Mouse (Mus musculus) embryo, embryonic 9.5 days (tissue): ENCODE measurements around the gene Fgfr3.

ENCODE experiments used
- DNase-seq: peaks from one replicate; pipeline ENCODE4 v3.0.0-alpha.2; 2017; ENCODE audit errors: extremely low spot score

Gene Fgfr3

DNA sequence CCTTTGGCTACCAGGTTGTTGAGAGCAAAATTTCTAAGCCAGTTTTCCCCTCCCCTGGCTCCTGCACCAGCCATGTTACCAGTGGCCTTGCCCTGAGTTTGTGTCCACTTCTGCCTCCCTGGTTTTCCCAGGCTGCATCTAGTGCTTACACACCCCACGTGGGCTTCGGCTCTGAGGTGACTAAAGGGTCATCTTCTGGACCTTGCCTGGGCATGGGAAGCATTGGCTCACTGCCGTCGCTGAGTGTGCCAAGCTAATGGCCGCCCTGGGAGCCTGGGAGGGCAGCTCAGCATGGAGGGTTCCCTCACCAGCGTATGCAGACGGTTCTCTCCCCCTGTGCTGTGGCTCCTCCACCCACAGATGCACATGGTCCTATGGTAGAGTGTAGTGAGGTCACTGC, 7.4 kb downstream of the Fgfr3 start:
- no peak for DNase-seq

DNA sequence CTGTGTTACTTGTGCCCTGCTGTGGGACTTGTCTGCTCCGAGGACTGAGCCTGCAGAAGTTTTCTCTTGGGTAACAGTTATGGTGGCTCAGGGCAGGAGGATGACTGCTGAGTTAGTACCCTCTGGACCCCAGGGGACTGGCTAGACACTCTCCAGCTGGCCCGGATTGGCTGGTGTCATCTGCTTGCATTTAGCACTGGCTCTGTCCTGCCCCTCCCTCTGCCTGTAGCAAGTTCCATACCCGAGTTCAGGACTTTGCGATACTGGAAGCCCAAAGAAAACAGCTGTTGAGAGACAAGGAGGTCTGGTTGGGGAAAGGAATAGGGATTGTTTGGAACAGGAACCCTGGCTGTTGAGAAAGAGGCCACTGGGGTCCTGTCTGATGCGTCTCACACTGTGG, 9.0 kb downstream of the Fgfr3 start:
- no peak for DNase-seq

DNA sequence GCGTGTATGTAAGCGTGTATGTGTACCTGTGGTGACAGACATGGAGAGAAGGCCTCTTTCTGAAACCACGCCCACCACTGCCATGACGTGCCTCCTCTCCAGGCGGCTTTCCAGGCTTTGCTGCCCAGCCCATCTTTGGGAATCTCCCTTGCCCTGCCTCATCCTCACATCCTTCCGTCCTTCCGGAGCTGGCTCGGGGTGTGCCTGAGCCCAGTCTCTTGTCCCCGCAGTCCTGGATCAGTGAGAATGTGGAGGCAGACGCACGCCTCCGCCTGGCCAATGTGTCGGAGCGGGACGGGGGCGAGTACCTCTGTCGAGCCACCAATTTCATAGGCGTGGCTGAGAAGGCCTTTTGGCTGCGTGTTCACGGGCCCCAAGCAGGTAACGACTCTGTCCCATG, 9.6 kb downstream of the Fgfr3 start:
- no peak for DNase-seq

DNA sequence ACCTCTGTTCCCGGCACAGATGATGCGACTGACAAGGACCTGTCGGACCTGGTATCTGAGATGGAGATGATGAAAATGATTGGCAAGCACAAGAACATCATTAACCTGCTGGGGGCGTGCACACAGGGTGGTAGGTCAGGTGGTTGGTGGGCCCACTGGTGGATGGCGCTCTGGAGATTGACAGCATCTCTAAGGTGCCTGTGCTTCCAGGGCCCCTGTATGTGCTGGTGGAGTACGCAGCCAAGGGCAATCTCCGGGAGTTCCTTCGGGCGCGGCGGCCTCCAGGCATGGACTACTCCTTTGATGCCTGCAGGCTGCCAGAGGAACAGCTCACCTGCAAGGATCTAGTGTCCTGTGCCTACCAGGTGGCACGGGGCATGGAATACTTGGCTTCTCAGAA, 12.4 kb downstream of the Fgfr3 start:
- DNase-seq = no peak

DNA sequence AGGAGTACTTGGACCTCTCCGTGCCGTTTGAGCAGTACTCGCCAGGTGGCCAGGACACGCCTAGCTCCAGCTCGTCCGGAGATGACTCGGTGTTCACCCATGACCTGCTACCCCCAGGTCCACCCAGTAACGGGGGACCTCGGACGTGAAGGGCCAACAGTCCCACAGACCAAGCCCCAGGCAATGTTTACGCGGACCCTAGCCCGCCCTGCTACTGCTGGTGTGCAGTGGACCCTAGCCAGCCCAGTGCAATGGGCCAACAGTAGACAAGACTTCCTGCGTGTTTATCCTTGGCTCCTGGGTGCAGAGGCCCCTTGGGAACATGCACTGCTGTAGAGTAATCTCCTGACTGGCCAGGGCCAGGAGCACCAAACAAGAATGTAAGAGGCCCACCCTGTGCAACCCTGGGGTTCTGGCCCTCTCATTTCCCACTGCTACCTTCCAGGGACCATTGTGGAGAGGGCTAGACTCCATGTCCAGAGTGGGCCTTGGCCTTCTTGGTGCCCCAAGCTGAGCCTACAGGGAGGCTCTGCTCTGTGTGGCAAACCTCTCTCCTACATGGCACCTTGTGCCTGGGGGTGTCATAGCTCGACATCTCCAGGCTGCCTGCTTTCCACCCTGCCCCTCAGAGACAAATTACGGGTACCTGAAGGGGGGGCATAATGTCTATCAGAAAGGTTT, 14.1 kb downstream of the Fgfr3 start:
- DNase-seq = no peak

DNA sequence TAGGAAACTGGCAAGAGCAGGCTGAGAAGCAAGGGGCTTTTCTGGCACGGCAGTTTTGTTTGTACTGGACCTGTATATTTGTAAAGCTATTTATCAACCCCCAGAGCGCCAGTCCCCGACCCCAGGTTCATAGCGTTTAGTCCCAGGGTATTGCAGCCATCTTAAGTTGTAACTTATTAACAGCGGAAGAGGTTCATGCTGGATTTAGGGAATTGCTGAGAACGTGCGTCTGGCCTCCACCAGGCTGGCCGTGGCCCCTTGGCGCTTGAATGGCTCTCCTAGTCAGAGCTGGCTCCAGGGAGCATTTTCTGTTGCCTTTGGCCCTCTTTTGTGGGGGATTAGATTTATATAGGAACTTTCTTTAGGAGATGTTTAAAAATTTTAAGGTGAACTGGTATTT, 14.8 kb downstream of the Fgfr3 start:
- DNase-seq = no peak

DNA sequence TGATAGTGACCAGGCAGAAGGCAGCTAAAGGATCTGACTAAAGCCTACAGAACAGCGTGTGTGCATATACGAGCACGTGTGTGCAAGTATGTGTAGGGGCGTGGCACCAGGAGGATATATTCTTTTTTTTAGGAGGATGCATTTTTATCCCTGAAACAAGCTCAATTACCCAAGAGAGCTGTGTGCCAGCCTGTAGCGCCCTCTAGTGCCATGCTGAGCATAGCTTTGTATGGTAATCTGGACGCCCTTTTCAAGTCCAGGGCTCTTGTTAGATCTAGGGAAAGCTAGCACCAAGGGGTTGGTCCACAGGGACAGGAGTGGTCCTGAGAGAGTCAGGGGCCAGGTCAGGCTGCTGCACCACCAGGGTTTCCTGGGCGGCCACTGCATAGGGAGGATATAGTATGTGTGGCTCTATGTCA, 16.4 kb downstream of the Fgfr3 start:
- DNase-seq = peak; percentile 77

DNA sequence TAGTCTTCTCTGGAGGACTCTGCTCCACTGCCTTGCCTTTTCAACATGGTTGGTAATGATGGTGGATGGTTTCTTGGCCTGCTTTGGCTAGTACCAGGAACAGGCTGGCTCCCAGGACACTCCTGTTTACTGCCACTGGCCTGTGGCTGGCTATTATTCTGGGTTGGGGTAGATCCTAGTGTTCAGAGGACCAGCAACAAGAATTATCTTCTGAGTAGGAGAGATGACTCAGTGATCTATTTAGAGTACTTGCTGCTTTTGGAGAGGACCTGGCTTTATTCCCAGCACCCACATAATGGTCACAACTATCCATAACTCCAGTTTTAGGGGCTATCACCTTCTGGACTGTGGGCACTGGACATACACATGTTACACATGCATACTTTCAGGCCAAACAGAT, 16.9 kb downstream of the Fgfr3 start:
- DNase-seq = no peak

DNA sequence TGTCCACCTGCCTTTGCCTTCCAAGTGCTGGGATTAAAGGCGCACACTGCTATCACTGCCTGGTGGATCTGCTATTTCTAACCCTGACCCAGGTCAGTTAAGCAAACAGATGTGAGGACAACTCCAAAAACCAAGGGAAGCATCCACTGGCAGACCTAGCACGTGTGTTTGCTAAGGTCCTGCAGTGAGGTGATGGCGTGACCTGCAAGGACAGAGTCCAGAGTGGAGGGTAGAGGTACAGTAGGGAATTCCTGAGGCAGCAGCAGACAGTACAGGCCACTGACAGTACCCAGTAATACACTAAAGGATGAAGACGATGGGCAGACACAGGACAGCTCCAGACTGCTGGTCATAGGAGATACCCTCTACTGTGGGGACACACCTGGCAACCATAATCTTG, 19.1 kb downstream of the Fgfr3 start:
- DNase-seq = no peak

DNA sequence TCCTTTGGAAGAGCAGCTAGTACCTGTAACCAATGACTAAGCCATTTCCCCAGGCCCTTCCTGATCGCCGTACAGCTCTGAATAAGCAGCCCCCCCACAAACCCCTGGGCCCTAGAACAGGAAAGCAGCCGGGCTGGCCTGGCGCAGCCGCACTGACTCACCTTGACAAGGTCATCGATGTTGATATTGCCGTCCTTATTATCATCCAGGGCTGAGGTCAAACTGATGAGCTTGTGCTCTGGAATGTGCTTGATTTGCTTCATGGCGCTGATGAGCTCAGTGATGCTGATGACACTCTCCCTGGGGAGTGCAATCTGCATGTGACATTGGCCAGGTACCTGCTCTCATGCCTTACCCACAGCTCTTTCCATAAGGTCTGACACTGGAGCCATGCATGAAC, 22.0 kb downstream of the Fgfr3 start:
- DNase-seq = no peak

DNA sequence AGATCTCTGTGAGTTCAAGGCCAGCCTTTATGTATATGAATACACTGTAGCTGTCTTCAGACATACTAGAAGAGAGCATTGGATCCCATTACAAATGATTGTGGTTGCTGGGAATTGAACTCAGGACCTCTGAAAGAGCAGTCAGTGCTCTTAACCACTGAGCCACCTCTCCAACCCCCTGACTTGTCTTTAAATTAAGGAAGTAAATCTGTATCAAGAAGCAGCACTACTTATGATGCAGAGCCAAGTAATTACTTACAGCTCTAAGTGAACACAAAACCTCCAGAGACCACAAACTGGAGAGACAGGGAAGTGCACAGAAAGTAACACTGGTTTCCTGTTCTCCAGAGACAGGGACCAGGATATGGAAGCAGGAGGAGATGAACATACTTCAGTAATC, 55.7 kb downstream of the Fgfr3 start:
- no peak for DNase-seq

DNA sequence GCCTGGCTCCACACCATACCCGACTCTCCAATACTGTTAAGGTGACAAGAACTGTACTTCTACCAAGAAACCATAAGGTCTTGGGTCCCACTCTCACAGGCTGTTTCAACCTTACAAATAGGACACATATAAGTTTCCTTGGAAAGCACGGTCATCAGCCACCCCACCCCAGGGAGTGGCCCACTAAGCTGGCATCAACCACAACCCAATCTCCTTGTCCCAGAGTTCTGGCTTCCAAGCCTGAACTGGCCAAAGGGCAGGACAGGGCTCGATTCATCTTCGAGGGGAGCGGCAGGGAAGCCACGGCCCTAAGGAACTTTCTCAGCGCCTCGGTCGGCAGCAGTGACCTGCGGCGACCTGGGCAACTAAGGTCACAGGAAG, 60.5 kb downstream of the Fgfr3 start:
- no peak for DNase-seq

DNA sequence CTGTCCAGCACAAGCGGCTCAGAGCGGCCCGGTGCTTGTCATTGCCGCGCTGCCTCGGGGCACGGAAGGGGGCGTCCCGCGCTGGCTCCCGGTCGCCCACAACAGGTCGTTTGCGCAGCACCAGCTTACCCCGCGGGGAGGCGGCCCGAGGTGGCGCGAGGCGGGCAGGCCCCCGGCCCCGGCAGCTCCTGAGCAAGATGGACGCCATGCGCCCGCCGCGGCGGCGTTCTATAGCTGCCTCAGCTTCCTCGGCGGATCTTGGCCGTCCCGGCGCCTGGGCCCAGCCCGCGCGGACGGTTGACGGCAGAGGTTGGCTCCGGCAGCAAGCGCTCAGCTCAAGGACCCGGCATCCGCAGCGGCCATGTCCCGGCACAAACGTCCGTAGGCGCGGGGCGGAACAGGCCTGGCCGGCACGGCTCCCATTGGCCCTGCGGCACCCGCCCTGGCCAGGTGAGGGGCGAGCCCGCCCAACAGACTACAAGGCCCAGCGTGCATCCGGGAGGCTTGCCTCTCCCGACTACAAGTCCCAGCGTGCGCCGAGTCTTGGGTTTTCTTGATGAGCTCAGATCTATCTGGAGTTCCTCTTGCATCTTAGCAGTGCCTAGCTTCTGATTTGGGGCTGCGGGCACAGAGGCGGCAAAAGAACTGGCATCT, 61.0 kb downstream of the Fgfr3 start, which contains the start of gene Letm1:
TSS of gene Letm1 (minus strand) at position 473 of the 654 bp plus-strand sequence.
- DNase-seq = peak; percentile 93

DNA sequence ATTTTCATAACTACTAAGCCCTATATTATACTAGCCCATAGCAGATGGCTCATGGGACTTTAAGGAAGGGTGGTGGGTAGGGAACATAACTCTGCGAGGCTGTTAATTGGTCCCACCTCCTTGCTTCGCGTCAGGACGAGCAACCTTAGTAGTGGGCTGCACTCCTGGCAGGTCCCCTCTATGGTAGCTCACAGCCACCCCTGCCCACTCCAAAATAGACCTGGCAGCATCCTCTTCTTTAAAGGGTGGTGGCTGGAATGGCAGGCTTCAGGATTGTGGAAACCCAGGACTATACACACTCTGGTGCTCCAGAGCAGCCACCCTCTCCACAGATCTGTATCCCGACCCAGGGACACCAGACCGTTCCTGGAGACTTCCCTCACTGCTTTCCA, 61.5 kb downstream of the Fgfr3 start:
- DNase-seq = no peak
